Mouse (Mus musculus) stomach, embryonic 16.5 days (tissue): ENCODE data around the gene Snx19. TPM values are rescaled to one million over a fixed set of nuclear protein-coding genes. Genes with fewer than 3 reads are reported as not detected.

Experiments
- ATAC-seq: fragments of 200-750 bp; cut with Nextera tagmentation; 2 replicates; pipeline ENCODE4 v1.8.0; 2017; ENCODE audit warnings: moderate number of reproducible peaks, moderate TSS enrichment; ENCODE audit not compliant: insufficient read depth, low FRiP score
- H3K27ac ChIP-seq: fragments of 300-500 bp; sonication (generic); 2 replicates; pipeline ENCODE4 v1.5.1; 2014; ENCODE audit warnings: low read length
- H3K27me3 ChIP-seq: fragments of 300-500 bp; sonication (generic); 2 replicates; pipeline ENCODE4 v1.6.1; 2014; ENCODE audit warnings: low read length, control low read depth, mixed read lengths; ENCODE audit not compliant: control insufficient read depth, insufficient read depth
- H3K36me3 ChIP-seq: fragments of 300-500 bp; sonication (generic); 2 replicates; pipeline ENCODE4 v1.6.1; 2014; ENCODE audit warnings: low read length; ENCODE audit not compliant: control insufficient read depth, insufficient read depth
- H3K4me1 ChIP-seq: fragments of 300-500 bp; sonication (generic); 2 replicates; pipeline ENCODE4 v1.6.1; 2014; ENCODE audit warnings: low read length, control low read depth, mixed read lengths; ENCODE audit not compliant: control insufficient read depth, insufficient read depth
- H3K4me2 ChIP-seq: fragments of 300-500 bp; sonication (generic); 2 replicates; pipeline ENCODE4 v1.6.1; 2014; ENCODE audit warnings: low read depth, low read length, mixed read lengths
- H3K4me3 ChIP-seq: fragments of 300-500 bp; sonication (generic); replicated peaks from 2 replicates; pipeline ENCODE4 v1.5.1; 2014; ENCODE audit warnings: mild to moderate bottlenecking, low read length
- H3K9ac ChIP-seq: fragments of 300-500 bp; sonication (generic); 2 replicates; pipeline ENCODE4 v1.6.1; 2014; ENCODE audit warnings: low read length
- H3K9me3 ChIP-seq: fragments of 300-500 bp; sonication (generic); replicated peaks from 2 replicates; pipeline ENCODE4 v1.6.1; 2016; ENCODE audit warnings: low read length, control low read depth; ENCODE audit not compliant: control insufficient read depth
- WGBS: fragments of 180-500 bp; shearing (Covaris S2); extraction: QIAGEN DNeasy Blood & Tissue Kit; methylation state at CpG from one replicate; pipeline ENCODE4 v1.1.7; 2014; 5-methylcytosine and 5-hydroxymethylcytosine counted together
- polyA plus RNA-seq: library from polyadenylated mRNA; unstranded; fragments of >200 nt; fragmentation: Nextera tagmentation; extraction: Ambion mirVana; gene quantifications from 2 replicates; pipeline ENCODE4 v1.2.1, GENCODE M21; 2015

The Snx19 gene
- polyA plus RNA-seq: 17.5 and 19.2 TPM in 2 replicates

GRCm38 (mm10) chr9:30426882-30427632 is at the start of gene Snx19:
Gene Snx19 (plus strand): TSS chr9:30427108.
- peak; percentile 94 for ATAC-seq
- Histone ChIP-seq H3K4me3 (peak within 1 kb of the TSS; percentile 83), H3K4me2 (peak within 1 kb of the TSS; percentile 92), H3K9ac (peak within 1 kb of the TSS; percentile 93), H3K9me3 (no peaks in the 10 kb centered on the region), H3K27me3 (no peaks in the 10 kb centered on the region), H3K4me1 (peaks cover 25% of the 10 kb centered on the region; the same call in 1 of the 2 replicates), H3K27ac (peak within 1 kb of the TSS; percentile 30), H3K36me3 (no peaks in the 10 kb centered on the region)
- WGBS: 2% methylated on average over 53 of the region's 53 CpGs

- Histone ChIP-seq H3K4me3 (no peak overlapping the region), H3K36me3 (no peaks in the 10 kb centered on the region), H3K4me2 (no peak overlapping the region), H3K4me1 (no peaks in the 10 kb centered on the region), H3K9me3 (no peaks in the 10 kb centered on the region), H3K27ac (no peak overlapping the region), H3K27me3 (no peaks in the 10 kb centered on the region), H3K9ac (no peak overlapping the region)
- no peak for ATAC-seq
- WGBS: 89% methylated on average over 1 of the region's 1 CpGs
These were observed 26.1 kb upstream of the Snx19 start for GRCm38 (mm10) chr9:30400771-30401170.

GRCm38 (mm10) chr9:30422940-30423339 is 4.0 kb upstream of the Snx19 start:
- H3K27me3 ChIP-seq: no peaks in the 10 kb centered on the region
- no peaks in the 10 kb centered on the region for H3K9me3 ChIP-seq
- ATAC-seq: no peak
- H3K27ac ChIP-seq: no peak overlapping the region
- WGBS: 0% methylated on average over 1 of the region's 1 CpGs
- H3K4me3 ChIP-seq: no peak overlapping the region
- no peak overlapping the region for H3K9ac ChIP-seq
- H3K4me2 ChIP-seq: no peak overlapping the region
- H3K4me1 ChIP-seq: peaks cover 6% of the 10 kb centered on the region; the same call in 1 of the 2 replicates
- H3K36me3 ChIP-seq: no peaks in the 10 kb centered on the region

GRCm38 (mm10) chr9:30425178-30425577 is 1.7 kb upstream of the Snx19 start:
- peaks cover 25% of the 10 kb centered on the region; the same call in 1 of the 2 replicates for H3K4me1 ChIP-seq
- WGBS: 85% methylated on average over 7 of the region's 7 CpGs
- no peaks in the 10 kb centered on the region for H3K27me3 ChIP-seq
- H3K4me2 ChIP-seq: no peak overlapping the region
- no peaks in the 10 kb centered on the region for H3K36me3 ChIP-seq
- no peak overlapping the region for H3K9ac ChIP-seq
- H3K27ac ChIP-seq: no peak overlapping the region
- ATAC-seq: no peak
- no peaks in the 10 kb centered on the region for H3K9me3 ChIP-seq
- no peak overlapping the region for H3K4me3 ChIP-seq

- Histone ChIP-seq H3K36me3 (0 out of 2 replicates have a peak, but pooled peaks cover 5% of the 10 kb centered on the region), H3K9ac (no peak overlapping the region), H3K27me3 (no peaks in the 10 kb centered on the region), H3K9me3 (no peaks in the 10 kb centered on the region), H3K4me1 (peaks cover 25% of the 10 kb centered on the region; the same call in 1 of the 2 replicates), H3K4me2 (peak overlapping the region; percentile 92; the same call in 1 of the 2 replicates), H3K4me3 (peak overlapping the region; percentile 83), H3K27ac (no peak overlapping the region)
- no peak for ATAC-seq
- WGBS: 89% methylated on average over 5 of the region's 5 CpGs
These were observed 1.3 kb downstream of the Snx19 start for GRCm38 (mm10) chr9:30428231-30428630.

GRCm38 (mm10) chr9:30430447-30430846 is 3.5 kb downstream of the Snx19 start:
- ATAC-seq: no peak
- Histone ChIP-seq H3K4me2 (peak overlapping the region; percentile 27; the same call in 1 of the 2 replicates), H3K9me3 (no peaks in the 10 kb centered on the region), H3K9ac (0 out of 2 replicates have a peak overlapping the region, but pooled peaks have one; percentile 43), H3K27me3 (no peaks in the 10 kb centered on the region), H3K36me3 (0 out of 2 replicates have a peak, but pooled peaks cover 6% of the 10 kb centered on the region), H3K27ac (no peak overlapping the region), H3K4me1 (peaks cover 25% of the 10 kb centered on the region; the same call in 1 of the 2 replicates), H3K4me3 (no peak overlapping the region)
- 74% methylated on average over 5 of the region's 5 CpGs for WGBS

- WGBS: 90% methylated on average over 11 of the region's 11 CpGs
- H3K4me2 ChIP-seq: no peak overlapping the region
- H3K4me3 ChIP-seq: no peak overlapping the region
- no peak overlapping the region for H3K9ac ChIP-seq
- ATAC-seq: no peak
- no peak overlapping the region for H3K27ac ChIP-seq
- H3K36me3 ChIP-seq: 0 out of 2 replicates have a peak, but pooled peaks cover 9% of the 10 kb centered on the region
- H3K9me3 ChIP-seq: no peaks in the 10 kb centered on the region
- no peaks in the 10 kb centered on the region for H3K27me3 ChIP-seq
- H3K4me1 ChIP-seq: peaks cover 25% of the 10 kb centered on the region; the same call in 1 of the 2 replicates
These were observed 5.0 kb downstream of the Snx19 start for GRCm38 (mm10) chr9:30431909-30432308.

GRCm38 (mm10) chr9:30433914-30434313 is 7.0 kb downstream of the Snx19 start:
- 95% methylated on average over 4 of the region's 4 CpGs for WGBS
- H3K36me3 ChIP-seq: 0 out of 2 replicates have a peak, but pooled peaks cover 15% of the 10 kb centered on the region

GRCm38 (mm10) chr9:30435902-30436585 is 9.1 kb downstream of the Snx19 start:
- H3K27ac ChIP-seq: no peak overlapping the region
- WGBS: 91% methylated on average over 8 of the region's 8 CpGs
- 0 out of 2 replicates have a peak, but pooled peaks cover 15% of the 10 kb centered on the region for H3K36me3 ChIP-seq

More at GRCm38 (mm10) chr9:30433914-30434313, 7.0 kb downstream of the Snx19 start:
- ATAC-seq: no peak
- Histone ChIP-seq H3K9me3 (no peaks in the 10 kb centered on the region), H3K4me1 (peaks cover 11% of the 10 kb centered on the region; the same call in 1 of the 2 replicates), H3K4me2 (no peak overlapping the region), H3K9ac (no peak overlapping the region), H3K4me3 (no peak overlapping the region), H3K27ac (no peak overlapping the region), H3K27me3 (no peaks in the 10 kb centered on the region)

More at GRCm38 (mm10) chr9:30435902-30436585, 9.1 kb downstream of the Snx19 start:
- H3K4me2 ChIP-seq: no peak overlapping the region
- H3K27me3 ChIP-seq: no peaks in the 10 kb centered on the region
- no peak for ATAC-seq
- H3K4me1 ChIP-seq: no peaks in the 10 kb centered on the region
- H3K9me3 ChIP-seq: no peaks in the 10 kb centered on the region
- H3K4me3 ChIP-seq: no peak overlapping the region
- H3K9ac ChIP-seq: no peak overlapping the region
